Mouse (Mus musculus): ENCODE results near the gene Cnp. TPM values are rescaled to one million over a fixed set of nuclear protein-coding genes. Genes with fewer than 3 reads are reported as not detected.
A peak's percentile ranks its signal among the peaks of the same experiment; 100 is the strongest.
"Not testable (repeated sequence)": the region's sequence is repeated elsewhere in the genome, so short reads cannot be mapped to it uniquely, and the experiment has no call there.

Gene Cnp
- 1 to 10 TPM; 2.3 to 5.5 (median 4.2) TPM for total RNA-seq (2022)

DNA sequence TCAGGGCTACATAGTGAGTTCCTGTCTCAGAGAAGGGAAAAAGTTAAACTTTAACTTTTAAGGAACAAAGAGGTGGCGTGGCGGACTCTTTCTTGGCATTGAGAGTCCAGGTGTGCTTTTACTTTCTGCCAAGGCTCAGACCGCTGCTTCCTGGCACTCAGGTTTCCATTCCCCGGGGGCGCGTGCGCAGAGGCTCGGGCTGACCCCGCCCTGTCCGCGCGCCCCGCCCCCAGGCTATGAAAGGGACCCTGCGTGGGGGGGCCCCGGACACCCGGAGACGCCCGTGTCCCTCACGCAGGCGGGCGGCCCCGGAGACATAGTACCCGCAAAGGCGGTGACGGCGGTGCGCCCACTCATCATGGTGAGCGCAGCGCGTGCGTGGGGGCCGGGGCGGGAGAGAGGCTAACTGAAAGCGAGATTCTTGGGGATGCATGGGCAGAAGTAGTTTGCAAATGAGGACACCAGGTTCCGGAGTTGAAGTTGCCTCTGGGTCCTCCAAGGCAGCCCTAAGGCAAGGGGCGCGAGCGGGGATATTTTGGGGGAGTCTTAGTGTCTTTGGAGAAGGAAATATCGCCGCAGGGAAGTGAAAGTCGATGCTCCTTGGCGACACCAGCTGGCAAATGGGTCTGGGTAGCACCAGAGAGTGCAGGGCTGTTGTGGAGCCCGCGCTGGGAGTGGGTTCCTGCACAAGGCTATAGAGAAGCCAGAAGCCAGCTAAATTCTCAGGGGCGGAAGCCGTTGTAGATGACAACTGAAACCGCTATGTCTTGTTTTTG, at the start of gene Cnp:
TSS of gene Cnp (plus strand) at position 197 of the 776 bp plus-strand sequence.
- peak; percentile 59 to 60 for DNase-seq (ENCODE audit: low spot score in 2 of 2)

- DNase-seq (ENCODE audit: low spot score in 2 of 2): no peak
These were observed 49.6 kb upstream of the Cnp start for GRCm38 (mm10) chr11:100524987-100525630.

DNA sequence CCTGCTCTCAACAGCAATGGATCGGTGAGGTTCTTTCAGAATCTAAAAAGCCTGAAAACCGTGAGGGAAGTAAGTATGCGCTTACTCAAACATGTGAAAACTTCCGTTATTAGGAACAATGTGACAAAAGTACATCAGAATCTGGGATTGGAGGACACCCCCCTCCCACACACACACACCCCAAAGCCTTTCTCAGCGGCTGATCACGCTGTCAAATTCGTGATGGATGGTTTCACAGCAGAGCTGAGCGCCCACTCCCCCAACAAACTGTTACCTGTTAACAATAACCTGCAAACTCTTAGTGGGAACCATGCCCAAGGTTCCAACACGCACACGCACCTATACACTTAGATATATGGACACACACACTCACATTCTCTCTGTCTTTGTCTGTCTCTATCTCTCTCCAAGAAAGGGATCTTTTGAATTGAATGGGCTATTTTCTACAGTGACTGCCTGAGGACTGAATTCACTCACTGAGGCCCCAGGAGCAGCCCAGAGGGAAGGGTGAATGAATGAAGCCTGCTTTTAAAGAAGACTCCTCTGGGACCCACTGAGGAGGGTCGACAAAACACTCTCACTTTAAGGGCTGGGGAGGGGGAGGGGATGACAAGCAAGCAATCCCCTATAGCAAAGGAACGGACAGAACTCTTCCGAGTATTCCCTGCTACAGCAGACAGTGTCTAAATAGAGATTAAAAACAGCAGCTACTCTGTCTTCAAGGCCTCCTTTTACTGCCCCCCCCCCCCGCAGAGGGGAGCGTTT, 48.5 kb upstream of the Cnp start:
- DNase-seq (ENCODE audit: low spot score in 2 of 2): no peak

DNA sequence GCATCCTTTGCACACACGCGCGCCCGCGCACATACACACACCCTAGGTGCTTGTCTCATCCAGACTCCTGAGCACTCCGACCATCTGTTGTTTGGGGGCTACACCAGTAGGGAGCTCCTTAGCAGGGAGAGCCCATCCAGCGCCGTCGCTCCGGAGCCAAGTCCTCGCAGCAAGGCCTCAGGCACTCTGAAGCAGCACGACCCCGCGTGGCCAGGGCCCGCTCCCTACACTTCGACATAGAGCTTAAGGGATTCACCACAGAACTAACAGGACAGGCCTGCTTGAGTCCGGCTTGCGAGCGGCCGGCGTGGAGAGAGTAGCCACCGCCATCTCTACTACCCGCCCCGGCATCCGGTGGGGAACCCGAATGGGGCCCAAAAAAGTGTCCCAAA, 47.6 kb upstream of the Cnp start:
- DNase-seq (ENCODE audit: low spot score in 2 of 2): peak; percentile 43 to 46

DNA sequence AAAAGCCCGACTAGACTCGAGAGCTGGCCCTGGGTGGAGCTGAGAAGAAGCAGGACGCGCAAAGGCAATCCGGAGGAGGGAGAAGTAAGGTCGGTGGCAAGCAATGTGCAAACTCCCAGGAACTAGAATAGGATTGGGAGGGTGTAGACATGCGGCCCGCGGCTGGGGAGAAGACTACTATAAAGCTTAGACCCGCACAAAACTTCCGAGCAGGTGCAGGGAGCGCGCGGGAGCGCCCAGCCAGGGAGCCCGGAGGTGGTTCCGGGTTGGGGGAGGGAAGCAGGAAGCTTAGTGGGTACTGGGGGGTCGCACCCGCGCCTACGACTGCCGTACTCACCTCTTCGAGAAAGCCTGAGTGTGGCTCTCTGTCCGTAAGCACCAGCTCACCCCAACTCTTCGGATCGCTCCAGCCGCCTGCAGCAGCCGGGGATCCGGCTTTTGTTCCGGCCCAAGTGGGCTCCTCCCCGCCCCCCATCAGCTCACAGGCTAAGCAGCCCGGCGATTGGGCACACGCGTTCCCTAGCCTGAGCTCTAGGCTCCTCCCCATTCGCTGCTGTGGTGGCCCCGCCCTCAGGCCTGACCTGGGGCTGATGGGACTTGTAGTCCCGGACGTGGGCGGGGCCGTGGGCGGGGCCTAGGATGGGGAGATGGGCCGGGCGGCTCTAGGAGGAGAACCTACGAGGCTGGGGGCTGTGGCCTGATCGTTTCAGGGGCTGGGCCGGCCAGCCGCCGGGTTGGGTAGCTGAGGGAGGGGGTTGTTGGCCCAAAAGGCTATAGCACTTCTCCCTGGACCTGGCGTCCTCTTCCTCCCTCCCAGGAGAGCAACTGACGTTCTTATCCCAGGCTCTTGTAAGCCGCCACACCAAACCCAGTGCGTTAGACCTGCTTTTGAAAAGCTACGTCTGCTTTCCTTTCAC, 47.0 kb upstream of the Cnp start, which contains the start of gene Acly:
TSS of gene Acly (minus strand) at position 543 of the 917 bp plus-strand sequence.
- DNase-seq (ENCODE audit: low spot score in 2 of 2): peak; percentile 98 to 99

DNA sequence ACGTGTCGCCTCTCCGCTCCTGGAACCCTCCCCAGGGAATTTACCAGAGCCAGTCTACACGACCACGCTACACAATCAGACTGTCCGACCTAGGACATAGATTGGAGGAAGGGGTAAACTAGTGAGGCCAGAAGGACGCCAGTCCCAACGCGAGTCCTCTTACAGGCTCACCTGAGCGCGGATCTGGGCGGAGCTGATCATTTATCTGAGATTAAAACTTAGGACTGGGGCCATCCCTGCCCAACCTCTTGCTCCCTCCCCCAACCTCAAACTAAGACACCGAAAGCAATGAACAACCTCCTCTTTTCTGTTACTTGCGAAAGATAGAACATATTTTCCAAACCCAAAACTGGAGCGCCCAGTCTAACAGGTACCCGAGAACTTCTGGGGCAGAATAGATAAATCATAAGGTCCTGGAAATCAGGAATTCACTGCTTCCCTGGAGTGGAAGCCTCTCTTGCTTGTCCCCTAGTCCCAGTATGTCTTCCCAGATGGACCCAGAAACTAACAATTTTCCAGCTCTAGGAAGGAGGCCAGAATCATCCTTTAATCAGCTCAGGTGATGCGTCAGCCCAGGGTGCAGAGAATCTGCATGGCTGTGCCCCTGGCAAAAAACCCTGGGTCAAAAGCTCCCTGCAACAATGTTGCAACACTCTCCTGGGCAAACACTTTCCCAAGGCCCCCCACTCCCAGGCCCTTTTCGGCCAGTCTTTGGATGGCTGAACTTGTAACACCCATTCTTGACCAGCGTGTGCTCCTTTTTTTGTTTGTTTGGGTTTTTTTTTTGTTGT, 46.1 kb upstream of the Cnp start:
- DNase-seq (ENCODE audit: low spot score in 2 of 2): no peak

- no peak for DNase-seq (ENCODE audit: low spot score in 2 of 2)
These were observed 40.8 kb upstream of the Cnp start for GRCm38 (mm10) chr11:100533871-100534270.

- not testable (repeated sequence) for DNase-seq (ENCODE audit: low spot score in 2 of 2)
These were observed 40.3 kb upstream of the Cnp start for GRCm38 (mm10) chr11:100534411-100534810.

GRCm38 (mm10) chr11:100534821-100535220, 39.9 kb upstream of the Cnp start:
- DNase-seq (ENCODE audit: low spot score in 2 of 2): not testable (repeated sequence)

DNA sequence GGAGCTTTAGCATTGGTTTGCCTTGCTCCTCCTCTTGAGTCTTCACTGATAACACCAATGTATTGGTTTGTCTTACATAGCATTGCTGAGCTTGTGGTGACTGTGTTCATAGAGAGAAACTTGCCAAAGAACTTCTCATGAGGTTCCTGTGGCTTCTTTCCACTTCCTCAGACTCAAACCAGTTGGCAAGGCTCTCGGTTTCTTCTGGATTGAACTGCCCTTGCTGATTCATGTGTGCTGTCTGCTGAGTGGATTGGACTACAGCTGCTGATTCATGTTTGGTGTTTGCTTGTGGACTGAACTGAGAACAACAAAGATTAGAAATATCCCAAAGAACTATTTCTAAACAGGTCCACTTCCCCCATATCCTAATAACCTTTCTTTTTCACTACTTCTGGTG, 38.7 kb upstream of the Cnp start:
- DNase-seq (ENCODE audit: low spot score in 2 of 2): no peak

DNA sequence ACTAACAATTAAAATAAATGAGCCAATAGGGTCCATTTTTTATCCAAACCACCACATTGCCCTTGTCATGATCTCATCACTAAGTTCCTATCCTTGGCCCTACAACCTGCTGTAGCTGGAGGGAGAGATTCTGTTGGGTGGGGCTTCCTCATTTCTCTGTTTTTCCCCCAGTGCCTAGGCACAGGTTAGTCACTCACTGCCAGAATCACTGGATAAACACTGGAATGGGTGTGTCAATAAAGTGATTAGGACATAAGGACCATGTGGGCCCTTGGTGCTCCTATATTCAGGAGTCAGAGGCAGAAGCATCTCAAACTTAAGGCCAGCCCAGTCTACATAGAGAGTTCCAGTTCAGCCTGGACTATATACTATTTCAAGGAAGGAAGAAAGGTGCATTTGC, 38.2 kb upstream of the Cnp start:
- no peak for DNase-seq (ENCODE audit: low spot score in 2 of 2)

GRCm38 (mm10) chr11:100540966-100541365, 33.7 kb upstream of the Cnp start:
- DNase-seq (ENCODE audit: low spot score in 2 of 2): no peak

DNA sequence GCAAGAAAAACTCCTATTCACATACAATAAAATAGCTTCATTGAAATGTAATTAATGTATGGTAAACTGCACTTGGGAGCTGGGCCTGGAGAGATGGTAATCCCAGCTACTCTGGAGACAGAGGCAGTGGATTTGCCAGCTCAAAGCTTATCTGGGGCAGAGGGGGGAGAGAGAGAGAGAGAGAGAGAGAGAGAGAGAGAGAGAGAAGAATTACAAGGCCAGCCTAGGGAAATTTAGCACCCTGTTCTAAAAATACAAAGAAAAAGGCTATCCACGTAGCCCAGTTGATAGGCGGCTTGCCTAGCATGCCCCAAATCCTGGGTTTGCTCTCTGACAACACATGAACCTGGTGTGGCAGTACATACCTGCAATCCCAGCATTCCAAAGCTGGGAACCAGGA, 33.1 kb upstream of the Cnp start:
- DNase-seq (ENCODE audit: low spot score in 2 of 2): no peak

DNA sequence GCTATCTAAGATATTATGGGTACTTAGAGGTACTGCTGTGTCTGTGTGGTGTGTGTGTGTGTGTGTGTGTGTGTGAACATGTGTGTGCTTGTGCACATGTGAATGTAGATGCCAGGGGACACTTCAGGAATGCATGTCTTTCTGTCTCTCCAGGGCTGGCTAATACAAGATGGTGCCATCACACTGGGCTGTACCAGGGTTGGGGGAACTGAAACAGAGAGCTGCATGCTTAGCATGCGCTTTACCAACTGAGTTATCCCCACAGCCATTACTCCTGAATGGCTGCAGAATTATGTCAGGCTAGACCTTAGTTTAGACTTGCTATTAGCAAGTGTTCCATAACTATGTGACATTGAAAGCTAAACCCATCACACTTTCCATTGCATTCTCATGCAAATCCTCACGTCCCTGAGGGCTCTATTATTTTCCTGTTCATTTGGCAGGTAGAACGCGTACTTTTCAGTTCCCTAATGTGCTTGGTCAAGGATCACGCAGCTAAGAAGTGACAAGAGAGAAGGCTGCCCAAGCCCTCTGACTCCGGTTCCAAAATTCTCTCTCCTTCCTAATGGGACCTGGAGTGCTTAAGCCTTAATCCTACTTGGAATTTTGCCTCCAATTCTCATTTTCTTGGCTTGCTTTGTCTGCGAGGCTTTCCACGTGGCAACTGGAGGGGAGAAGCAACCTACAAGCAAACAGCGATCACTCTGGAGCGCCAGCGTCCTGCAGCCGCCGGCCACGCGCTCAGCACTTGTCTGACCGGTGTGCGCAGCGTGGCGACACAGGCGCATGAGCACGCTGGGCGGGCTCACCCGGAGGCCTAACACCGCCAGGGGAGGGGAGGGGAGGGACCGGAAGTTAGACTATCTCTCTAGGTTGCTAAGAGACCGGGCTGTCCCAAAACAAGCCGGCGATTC, 29.6 kb upstream of the Cnp start, which contains the start of gene Ttc25:
TSS of gene Ttc25 (plus strand) at position 776 of the 914 bp plus-strand sequence.
- DNase-seq (ENCODE audit: low spot score in 2 of 2): peak; percentile 87 to 89

GRCm38 (mm10) chr11:100545746-100546085, 29.0 kb upstream of the Cnp start:
- no peak for DNase-seq (ENCODE audit: low spot score in 2 of 2)

- no peak for DNase-seq (ENCODE audit: low spot score in 2 of 2)
These were observed 27.7 kb upstream of the Cnp start for GRCm38 (mm10) chr11:100546955-100547354.

- DNase-seq (ENCODE audit: low spot score in 2 of 2): no peak
These were observed 26.6 kb upstream of the Cnp start for GRCm38 (mm10) chr11:100548141-100548540.

- no peak for DNase-seq (ENCODE audit: low spot score in 2 of 2)
These were observed 25.2 kb upstream of the Cnp start for GRCm38 (mm10) chr11:100549466-100549865.

DNA sequence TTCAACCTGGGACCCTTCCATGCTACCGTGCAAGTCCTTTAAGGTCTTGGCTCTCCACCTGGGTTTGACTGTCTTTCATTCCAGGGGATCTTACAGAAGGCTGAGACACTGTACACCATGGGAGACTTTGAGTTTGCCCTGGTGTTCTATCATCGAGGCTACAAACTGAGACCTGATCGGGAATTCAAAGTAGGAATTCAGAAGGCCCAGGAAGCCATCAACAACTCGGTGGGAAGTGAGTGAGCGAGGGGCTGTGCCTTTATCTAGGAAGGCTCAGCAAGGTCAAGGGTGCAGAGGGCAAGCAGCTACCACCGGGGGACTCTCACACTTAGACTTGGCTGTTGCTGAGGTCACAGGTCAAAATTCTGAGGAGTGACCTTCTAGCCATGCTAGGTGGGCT, 24.6 kb upstream of the Cnp start:
- no peak for DNase-seq (ENCODE audit: low spot score in 2 of 2)

Data from gastrocnemius, adult 8-10 months (tissue).